In genomic region chr15:85233690-85234089, GRCm38 (mm10) we compare ENCODE assay signal across 12 mouse cellular contexts. TPM values are rescaled to one million over a fixed set of nuclear protein-coding genes. Genes with fewer than 3 reads are reported as not detected.
DNase-seq lines count a peak whose midpoint lies in the region; ATAC-seq and TF ChIP-seq lines count a peak whose summit lies in the region.
"Had no signal": no experiment of that assay in that cellular context is flagged by ENCODE, and none has a peak within 500 bp of the region (broad histone marks: within the 10 kb centered on the region; RNA-seq: fewer than 3 reads in every experiment).

No protein-coding gene starts in this region.

- H3K9ac ChIP-seq in intestine, embryonic 15.5 days = no peak overlapping the region
- H3K9ac ChIP-seq: liver, embryonic 14.5 days had no signal

- DNase-seq in embryo, embryonic 11 days = peak; percentile 17
- no peak for DNase-seq in embryo, embryonic 10.5 days (ENCODE audit: low spot score)
- DNase-seq in thymus, adult 2 months = peak; percentile 47
- DNase-seq in thymus, postnatal 25 days = no peak
- peak; percentile 66 for DNase-seq in urinary bladder, postnatal 25 days (ENCODE audit: low spot score)
- no peak for DNase-seq in adrenal gland, postnatal 14 days
- no peak for DNase-seq in testis, postnatal 10 days (ENCODE audit: low spot score)
- DNase-seq: cerebellum, adult 9-10 months; heart, adult 11 months had no signal

- peak overlapping the region; percentile 11; the same call in 1 of the 2 replicates for H3K4me2 ChIP-seq in intestine, embryonic 15.5 days (replicated peaks)

- no peak for TF ChIP-seq POLR2A in thymus, adult 2 months (IDR thresholded peaks at IDR 0.05; ENCODE audit: control insufficient read depth, extremely low read depth, insufficient read depth, low read length, poor library complexity)

- 79% methylated on average over 4 of the region's 4 CpGs for WGBS in thymus, adult 2 months
- 78% methylated on average over 4 of the region's 4 CpGs for WGBS in intestine, embryonic 15.5 days

- H3K9me3 ChIP-seq in intestine, embryonic 15.5 days = no peaks in the 10 kb centered on the region

- no peak for TF ChIP-seq CTCF in thymus, adult 2 months (IDR thresholded peaks at IDR 0.05; ENCODE audit: borderline replicate concordance, control insufficient read depth, extremely low read depth, insufficient read depth, low read length, poor library complexity)

- no peak overlapping the region for H3K4me3 ChIP-seq in thymus, adult 2 months (ENCODE audit: control insufficient read depth, insufficient read depth, low read length)
- H3K4me3 ChIP-seq in intestine, embryonic 15.5 days (replicated peaks) = no peak overlapping the region

- H3K27me3 ChIP-seq in thymus, adult 2 months (ENCODE audit: control insufficient read depth, insufficient read depth, low read length) = no peaks in the 10 kb centered on the region
- no peaks in the 10 kb centered on the region for H3K27me3 ChIP-seq in intestine, embryonic 15.5 days (replicated peaks)

- H3K27ac ChIP-seq in thymus, adult 2 months (ENCODE audit: control insufficient read depth, insufficient read depth, low read length) = peak overlapping the region; percentile 77
- H3K27ac ChIP-seq in intestine, embryonic 15.5 days = peak overlapping the region; percentile 76
- H3K27ac ChIP-seq: liver, embryonic 14.5 days had no signal

- H3K4me1 ChIP-seq in thymus, adult 2 months (replicated peaks; ENCODE audit: control insufficient read depth, insufficient read depth, low read length) = peaks cover 20% of the 10 kb centered on the region
- H3K4me1 ChIP-seq in intestine, embryonic 15.5 days (replicated peaks) = peaks cover 25% of the 10 kb centered on the region

- no peaks in the 10 kb centered on the region for H3K36me3 ChIP-seq in thymus, adult 2 months (ENCODE audit: control insufficient read depth, insufficient read depth, low read length)
- peaks cover 26% of the 10 kb centered on the region for H3K36me3 ChIP-seq in intestine, embryonic 15.5 days

- ATAC-seq in intestine, embryonic 15.5 days = peak; percentile 18

RNA-seq across cellular contexts. Expression of gene Fbln1, which starts 27.9 kb away (rescaled TPM):
- 28.6 and 46.8 TPM in 2 replicates for polyA plus RNA-seq in thymus, adult 2 months (2012; rRNA removed)
- 184 and 194 TPM in 2 replicates for polyA plus RNA-seq in intestine, embryonic 15.5 days (2015; fragmentation: Nextera tagmentation; extraction: Ambion mirVana)
- 45.3 and 47.0 TPM in 2 replicates for total RNA-seq in adrenal gland, postnatal 14 days (2021)
- total RNA-seq: neutrophil, adult 5-6 weeks had no signal

Comparison
In these comparisons a context has a peak if more than half of its experiments do, and no peak if none do; other contexts are left out.
1. DNase-seq: peak in embryo, embryonic 11 days (single experiment), thymus, adult 2 months (single experiment) and urinary bladder, postnatal 25 days (single experiment); none in embryo, embryonic 10.5 days (single experiment), thymus, postnatal 25 days (single experiment), adrenal gland, postnatal 14 days (single experiment) and testis, postnatal 10 days (single experiment).